Mouse (Mus musculus): ENCODE data around the gene Mdk.

DNA sequence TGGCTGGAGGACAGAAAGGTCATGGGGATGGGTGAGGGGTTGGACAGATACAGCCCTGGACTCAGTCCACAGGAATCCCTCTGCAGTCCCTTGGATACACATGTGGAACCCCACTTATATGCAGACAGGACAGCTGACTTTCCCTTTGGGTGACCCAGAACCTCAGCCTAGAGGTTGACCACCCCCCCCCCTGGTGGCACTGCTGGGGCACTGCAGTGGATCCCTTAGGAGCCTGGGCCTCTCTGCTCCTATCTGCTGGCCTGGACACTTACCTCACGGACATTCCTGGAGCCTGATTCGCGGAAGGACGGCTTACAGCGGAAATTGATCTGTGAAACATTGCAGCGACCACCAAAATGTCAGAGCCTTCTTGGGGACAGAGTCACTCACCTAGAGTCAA is 10.3 kb upstream of the Mdk start:
- TF ChIP-seq CTCF (IDR thresholded peaks at IDR 0.05; ENCODE audit: low read depth, low read length) (peak; percentile 52; the same call in 1 of the 2 replicates), POLR2A (IDR thresholded peaks at IDR 0.05; ENCODE audit: extremely low read depth, insufficient read depth, low read length) (no peak)
